8 mouse cellular contexts compared by ENCODE assay signal in genomic region chr11:72576466-72577351, GRCm38 (mm10). TPM values are rescaled to one million over a fixed set of nuclear protein-coding genes. Genes with fewer than 3 reads are reported as not detected.
DNase-seq lines count a peak whose midpoint lies in the region; ATAC-seq lines count a peak whose summit lies in the region.

No protein-coding gene starts in this region.

- no peaks in the 10 kb centered on the region for H3K36me3 ChIP-seq in forebrain, embryonic 12.5 days (replicated peaks)
- H3K36me3 ChIP-seq in macrophage (ENCODE audit: inconsistent target): no peaks in the 10 kb centered on the region
- no peaks in the 10 kb centered on the region for H3K36me3 ChIP-seq in stomach, embryonic 16.5 days (ENCODE audit: control insufficient read depth, insufficient read depth, low read length)

- H3K79me2 ChIP-seq in macrophage (ENCODE audit: inconsistent target): no peaks in the 10 kb centered on the region

- ATAC-seq in forebrain, embryonic 12.5 days (ENCODE audit: low FRiP score): peak; percentile 51; the same call in 1 of the 2 replicates
- ATAC-seq in stomach, embryonic 16.5 days (ENCODE audit: insufficient read depth, low FRiP score): peak; percentile 40; the same call in 1 of the 2 replicates

- H3K9ac ChIP-seq in forebrain, embryonic 12.5 days: peak overlapping the region; percentile 44
- peak overlapping the region; percentile 58 for H3K9ac ChIP-seq in stomach, embryonic 16.5 days (ENCODE audit: low read length)

- peak overlapping the region; percentile 59 for H3K4me2 ChIP-seq in forebrain, embryonic 12.5 days
- peak overlapping the region; percentile 55 for H3K4me2 ChIP-seq in stomach, embryonic 16.5 days (ENCODE audit: low read depth, low read length)

- H3K4me3 ChIP-seq in forebrain, embryonic 12.5 days (replicated peaks): peak overlapping the region; percentile 30
- H3K4me3 ChIP-seq in macrophage (ENCODE audit: inconsistent target): peak overlapping the region; percentile 18; the same call in 1 of the 2 replicates
- peak overlapping the region; percentile 36 for H3K4me3 ChIP-seq in stomach, embryonic 16.5 days (replicated peaks; ENCODE audit: low read length)

- WGBS in forebrain, embryonic 12.5 days: 2% methylated on average over 24 of the region's 24 CpGs
- 20% methylated on average over 24 of the region's 24 CpGs for WGBS in macrophage (ENCODE audit: missing documents)
- WGBS in stomach, embryonic 16.5 days: 5% methylated on average over 24 of the region's 24 CpGs

- H3K4me1 ChIP-seq in forebrain, embryonic 12.5 days: peaks cover 16% of the 10 kb centered on the region
- H3K4me1 ChIP-seq in stomach, embryonic 16.5 days (ENCODE audit: control insufficient read depth, insufficient read depth, low read length): no peaks in the 10 kb centered on the region

- H3K27ac ChIP-seq in forebrain, embryonic 12.5 days: 0 out of 2 replicates have a peak overlapping the region, but pooled peaks have one; percentile 31
- no peak overlapping the region for H3K27ac ChIP-seq in macrophage
- H3K27ac ChIP-seq in stomach, embryonic 16.5 days (ENCODE audit: low read length): 0 out of 2 replicates have a peak overlapping the region, but pooled peaks have one; percentile 7

- peaks cover 16% of the 10 kb centered on the region; the same call in 1 of the 2 replicates for H3K27me3 ChIP-seq in forebrain, embryonic 12.5 days
- no peaks in the 10 kb centered on the region for H3K27me3 ChIP-seq in stomach, embryonic 16.5 days (ENCODE audit: control insufficient read depth, insufficient read depth, low read length)

- DNase-seq in left cerebral cortex, postnatal 36 days (ENCODE audit: low spot score in 2 of 2): peak; percentile 12 to 17
- DNase-seq in left cerebral cortex, adult 8-10 months (ENCODE audit: low spot score in 2 of 2): no peak
- peak; percentile 16 to 33 for DNase-seq in adrenal gland, postnatal 36 days
- DNase-seq in kidney, postnatal 10 days: peak; percentile 41
- DNase-seq in gastrocnemius, postnatal 25 days: no peak

- intact Hi-C loops in left cerebral cortex, postnatal 36 days (cut with DNase I): no loop called here

- H3K9me3 ChIP-seq in forebrain, embryonic 12.5 days: no peaks in the 10 kb centered on the region
- H3K9me3 ChIP-seq in stomach, embryonic 16.5 days (replicated peaks; ENCODE audit: control insufficient read depth, low read length): no peaks in the 10 kb centered on the region

RNA-seq across cellular contexts. Expression of gene Spns3, which starts 26.4 kb away (rescaled TPM):
- total RNA-seq in left cerebral cortex, postnatal 36 days (2021): under 1 TPM; 0.17 to 0.57 TPM
- total RNA-seq in left cerebral cortex, adult 8-10 months (2022): 1 to 10 TPM in 1 of 4 experiments, under 1 TPM in 3; 0.32 to 1.1 (median 0.68) TPM
- under 1 TPM; 0.13 to 0.23 TPM for total RNA-seq in adrenal gland, postnatal 36 days (2021)
- not detected in 2 replicates for polyA plus RNA-seq in forebrain, embryonic 12.5 days (2016; fragmentation: Nextera tagmentation; extraction: Ambion mirVana)
- 1 to 10 TPM in 2 of 26 experiments, under 1 TPM in 14, not detected in 10; 0.22 to 1.3 (median 0.55) TPM for total RNA-seq in macrophage (2018; cell fraction: chromatin; rRNA removed)
- total RNA-seq in macrophage (2018; cell fraction: cytosol; rRNA removed): under 1 TPM in 22 of 26 experiments, not detected in 4; 0.05 to 0.39 (median 0.17) TPM
- 1 to 10 TPM in 2 of 26 experiments, under 1 TPM in 15, not detected in 9; 0.12 to 1.1 (median 0.50) TPM for total RNA-seq in macrophage (2018; cell fraction: nucleus; rRNA removed)
- not detected in 3 replicates for polyA plus RNA-seq in macrophage (2018)
- polyA plus RNA-seq in stomach, embryonic 16.5 days (2015; fragmentation: Nextera tagmentation; extraction: Ambion mirVana): 1.3 and 1.6 TPM in 2 replicates
- total RNA-seq in gastrocnemius, postnatal 25 days (2021): under 1 TPM; 0.11 to 0.26 TPM

RNA-seq across cellular contexts. Expression of gene Ube2g1, which starts 30.4 kb away (rescaled TPM):
- total RNA-seq in left cerebral cortex, postnatal 36 days (2021): 10 to 100 TPM; 50.7 to 59.0 TPM
- total RNA-seq in left cerebral cortex, adult 8-10 months (2022): 10 to 100 TPM; 41.9 to 47.2 (median 44.4) TPM
- 10 to 100 TPM; 42.6 to 48.7 TPM for total RNA-seq in adrenal gland, postnatal 36 days (2021)
- 106 and 113 TPM in 2 replicates for polyA plus RNA-seq in forebrain, embryonic 12.5 days (2016; fragmentation: Nextera tagmentation; extraction: Ambion mirVana)
- 10 to 100 TPM in 21 of 26 experiments, 1 to 10 TPM in 5; 4.9 to 23.3 (median 14.5) TPM for total RNA-seq in macrophage (2018; cell fraction: chromatin; rRNA removed)
- total RNA-seq in macrophage (2018; cell fraction: cytosol; rRNA removed): 10 to 100 TPM; 17.2 to 26.3 (median 22.8) TPM
- 10 to 100 TPM in 24 of 26 experiments, 1 to 10 TPM in 2; 7.8 to 32.6 (median 17.2) TPM for total RNA-seq in macrophage (2018; cell fraction: nucleus; rRNA removed)
- polyA plus RNA-seq in macrophage (2018): 20.8 to 32.9 TPM (median 26.7 TPM) in 3 replicates
- 57.5 and 62.7 TPM in 2 replicates for polyA plus RNA-seq in stomach, embryonic 16.5 days (2015; fragmentation: Nextera tagmentation; extraction: Ambion mirVana)
- 10 to 100 TPM; 74.3 to 77.4 TPM for total RNA-seq in gastrocnemius, postnatal 25 days (2021)

Comparison
In these comparisons a context has a peak if more than half of its experiments do, and no peak if none do; other contexts are left out.
1. DNase-seq: peak in left cerebral cortex, postnatal 36 days (2 of 2), adrenal gland, postnatal 36 days (2 of 2) and kidney, postnatal 10 days (single experiment); none in left cerebral cortex, adult 8-10 months (0 of 2) and gastrocnemius, postnatal 25 days (single experiment).
2. Peak in every context shown above with its lines, with median percentiles within 50 percentile points of each other: H3K4me3 ChIP-seq.